16 mouse cellular contexts compared by ENCODE assay signal in the genomic region with DNA sequence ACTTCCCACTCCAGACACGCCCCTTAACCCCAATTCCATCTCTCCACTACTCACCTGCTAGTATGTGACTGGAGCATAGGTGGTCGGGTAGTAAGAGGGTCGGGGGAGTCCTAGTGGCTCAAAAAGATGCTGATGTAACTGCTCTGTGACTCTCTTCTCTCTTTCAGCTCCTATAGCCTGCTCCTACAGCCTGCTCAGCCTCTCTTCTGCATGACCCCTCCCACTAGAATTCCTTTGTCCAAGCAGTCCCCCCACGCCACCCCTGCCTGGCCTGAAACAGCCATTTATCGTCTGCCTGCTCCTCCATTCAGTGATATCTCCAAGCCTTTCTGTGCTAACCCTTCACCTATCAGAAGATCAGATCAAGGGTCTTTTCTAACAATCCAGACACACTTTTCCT.
"Had no signal": no experiment of that assay in that cellular context is flagged by ENCODE, and none has a peak within 500 bp of the region (broad histone marks: within the 10 kb centered on the region; RNA-seq: fewer than 3 reads in every experiment).

No protein-coding gene starts in this region.

- H3K27me3 ChIP-seq: neural tube, embryonic 13.5 days; neural tube, embryonic 15.5 days; stomach, embryonic 15.5 days had no signal

- H3K27ac ChIP-seq: neural tube, embryonic 13.5 days; neural tube, embryonic 15.5 days; stomach, embryonic 15.5 days; stomach, postnatal 0 days had no signal

- H3K9ac ChIP-seq: neural tube, embryonic 13.5 days; neural tube, embryonic 15.5 days; stomach, embryonic 15.5 days had no signal

- H3K36me3 ChIP-seq: neural tube, embryonic 15.5 days; stomach, embryonic 15.5 days had no signal

- H3K4me1 ChIP-seq: neural tube, embryonic 13.5 days; neural tube, embryonic 15.5 days; stomach, embryonic 15.5 days had no signal

- H3K4me3 ChIP-seq: neural tube, embryonic 13.5 days; neural tube, embryonic 15.5 days; stomach, embryonic 15.5 days had no signal

- DNase-seq: retina, postnatal 1 day; right cerebral cortex, adult 18-20 months; right cerebral cortex, postnatal 14 days; right cerebral cortex, postnatal 25 days; right cerebral cortex, postnatal 4 days; spleen, adult 18-20 months; thymus, adult 18-20 months; thymus, adult 2 months; thymus, postnatal 14 days; thymus, postnatal 25 days; thymus, postnatal 36 days; thymus, postnatal 4 days had no signal
